Mouse (Mus musculus): ENCODE data around the gene Adtrp. TPM values are rescaled to one million over a fixed set of nuclear protein-coding genes. Genes with fewer than 3 reads are reported as not detected.

The Adtrp gene
- polyA plus RNA-seq, 1 experiment from 2014 or later = not detected

DNA sequence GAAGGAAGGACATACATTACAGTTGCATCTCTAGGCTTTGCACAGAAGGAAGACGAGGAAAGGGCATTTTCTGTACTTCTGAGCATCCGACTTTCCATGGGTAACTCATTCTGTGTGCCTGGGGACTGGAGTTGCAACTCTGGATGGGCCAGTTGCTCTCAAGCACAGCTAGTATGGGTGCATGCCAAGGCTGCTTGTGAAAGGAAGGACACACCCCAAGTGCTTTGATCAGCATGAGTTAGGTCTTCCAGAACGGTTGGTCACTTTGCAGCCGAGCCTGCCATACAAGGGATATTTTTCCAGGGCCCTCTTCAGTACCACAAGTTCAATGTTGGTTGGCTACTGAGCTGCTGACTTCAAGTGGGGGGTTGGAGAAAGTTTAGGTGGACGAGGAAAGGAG, 968 bp downstream of the Adtrp start:
- Histone ChIP-seq H3K36me3 (ENCODE audit: control insufficient read depth, insufficient read depth, low read length) (no peaks in the 10 kb centered on the region), H3K4me3 (ENCODE audit: low read depth, low read length) (no peak overlapping the region), H3K27ac (ENCODE audit: low read depth, low read length) (no peak overlapping the region), H3K4me2 (no peak overlapping the region), H3K9ac (ENCODE audit: low read depth, low read length) (no peak overlapping the region), H3K27me3 (ENCODE audit: control insufficient read depth, insufficient read depth, low read length) (no peaks in the 10 kb centered on the region), H3K4me1 (ENCODE audit: control insufficient read depth, insufficient read depth, low read length) (0 out of 2 replicates have a peak, but pooled peaks cover 2% of the 10 kb centered on the region), H3K9me3 (replicated peaks; ENCODE audit: control insufficient read depth, low read length) (no peaks in the 10 kb centered on the region)
- ATAC-seq (replicated peaks; ENCODE audit: insufficient number of reproducible peaks, low FRiP score, low TSS enrichment) = no peak
- WGBS (ENCODE audit: insufficient replicate concordance) = 75% methylated on average over 5 of the region's 5 CpGs

GRCm38 (mm10) chr13:41845013-41845412, 2.5 kb downstream of the Adtrp start:
- 59% methylated on average over 5 of the region's 5 CpGs for WGBS (ENCODE audit: insufficient replicate concordance)
- Histone ChIP-seq H3K4me3 (ENCODE audit: low read depth, low read length) (no peak overlapping the region), H3K4me1 (ENCODE audit: control insufficient read depth, insufficient read depth, low read length) (0 out of 2 replicates have a peak, but pooled peaks cover 2% of the 10 kb centered on the region), H3K27me3 (ENCODE audit: control insufficient read depth, insufficient read depth, low read length) (no peaks in the 10 kb centered on the region), H3K36me3 (ENCODE audit: control insufficient read depth, insufficient read depth, low read length) (no peaks in the 10 kb centered on the region), H3K9me3 (replicated peaks; ENCODE audit: control insufficient read depth, low read length) (no peaks in the 10 kb centered on the region), H3K27ac (ENCODE audit: low read depth, low read length) (no peak overlapping the region), H3K4me2 (no peak overlapping the region), H3K9ac (ENCODE audit: low read depth, low read length) (no peak overlapping the region)
- ATAC-seq (replicated peaks; ENCODE audit: insufficient number of reproducible peaks, low FRiP score, low TSS enrichment) = no peak

- no peak overlapping the region for H3K4me2 ChIP-seq
- H3K27me3 ChIP-seq (ENCODE audit: control insufficient read depth, insufficient read depth, low read length) = no peaks in the 10 kb centered on the region
- H3K9me3 ChIP-seq (replicated peaks; ENCODE audit: control insufficient read depth, low read length) = no peaks in the 10 kb centered on the region
- WGBS (ENCODE audit: insufficient replicate concordance) = 81% methylated on average over 4 of the region's 4 CpGs
- no peak overlapping the region for H3K4me3 ChIP-seq (ENCODE audit: low read depth, low read length)
- ATAC-seq (replicated peaks; ENCODE audit: insufficient number of reproducible peaks, low FRiP score, low TSS enrichment) = no peak
- no peaks in the 10 kb centered on the region for H3K36me3 ChIP-seq (ENCODE audit: control insufficient read depth, insufficient read depth, low read length)
- H3K27ac ChIP-seq (ENCODE audit: low read depth, low read length) = no peak overlapping the region
- H3K9ac ChIP-seq (ENCODE audit: low read depth, low read length) = no peak overlapping the region
- H3K4me1 ChIP-seq (ENCODE audit: control insufficient read depth, insufficient read depth, low read length) = 0 out of 2 replicates have a peak, but pooled peaks cover 2% of the 10 kb centered on the region
Measured at GRCm38 (mm10) chr13:41844071-41844470, 3.4 kb downstream of the Adtrp start.

GRCm38 (mm10) chr13:41833614-41834139, 13.8 kb downstream of the Adtrp start:
- no peak overlapping the region for H3K27ac ChIP-seq (ENCODE audit: low read depth, low read length)
- H3K4me1 ChIP-seq (ENCODE audit: control insufficient read depth, insufficient read depth, low read length) = no peaks in the 10 kb centered on the region
- H3K9ac ChIP-seq (ENCODE audit: low read depth, low read length) = no peak overlapping the region
- H3K4me2 ChIP-seq = no peak overlapping the region
- H3K36me3 ChIP-seq (ENCODE audit: control insufficient read depth, insufficient read depth, low read length) = no peaks in the 10 kb centered on the region
- H3K9me3 ChIP-seq (replicated peaks; ENCODE audit: control insufficient read depth, low read length) = no peaks in the 10 kb centered on the region
- 82% methylated on average over 8 of the region's 8 CpGs for WGBS (ENCODE audit: insufficient replicate concordance)
- no peak overlapping the region for H3K4me3 ChIP-seq (ENCODE audit: low read depth, low read length)
- no peak for ATAC-seq (replicated peaks; ENCODE audit: insufficient number of reproducible peaks, low FRiP score, low TSS enrichment)
- H3K27me3 ChIP-seq (ENCODE audit: control insufficient read depth, insufficient read depth, low read length) = no peaks in the 10 kb centered on the region

DNA sequence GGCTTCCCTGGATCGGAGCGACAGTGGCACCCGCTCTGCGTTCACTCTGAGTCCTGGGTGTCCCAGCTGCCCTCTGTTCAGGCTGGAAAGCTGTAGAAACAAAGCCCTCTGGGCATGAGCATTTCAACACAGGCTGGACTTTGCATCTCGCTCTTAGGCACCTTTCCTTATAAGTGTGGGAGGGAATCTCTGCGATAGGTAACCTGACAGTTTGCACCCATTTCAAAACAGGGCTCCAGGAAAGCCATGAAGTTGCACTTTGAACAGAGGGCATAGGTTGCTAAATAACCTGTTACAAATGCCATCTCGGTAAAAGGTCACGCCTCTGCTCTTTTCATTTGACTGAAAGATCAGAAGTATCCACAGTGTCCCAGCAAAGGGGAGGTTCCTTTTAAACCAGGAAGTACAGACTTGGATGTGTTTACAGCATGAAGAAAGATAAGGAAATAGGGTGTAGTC, 19.2 kb downstream of the Adtrp start:
- no peak for ATAC-seq (replicated peaks; ENCODE audit: insufficient number of reproducible peaks, low FRiP score, low TSS enrichment)
- H3K27me3 ChIP-seq (ENCODE audit: control insufficient read depth, insufficient read depth, low read length) = no peaks in the 10 kb centered on the region
- WGBS (ENCODE audit: insufficient replicate concordance) = 81% methylated on average over 8 of the region's 8 CpGs
- no peak overlapping the region for H3K27ac ChIP-seq (ENCODE audit: low read depth, low read length)
- H3K9me3 ChIP-seq (replicated peaks; ENCODE audit: control insufficient read depth, low read length) = no peaks in the 10 kb centered on the region
- no peaks in the 10 kb centered on the region for H3K36me3 ChIP-seq (ENCODE audit: control insufficient read depth, insufficient read depth, low read length)
- no peak overlapping the region for H3K4me3 ChIP-seq (ENCODE audit: low read depth, low read length)
- no peak overlapping the region for H3K4me2 ChIP-seq
- H3K9ac ChIP-seq (ENCODE audit: low read depth, low read length) = no peak overlapping the region
- no peaks in the 10 kb centered on the region for H3K4me1 ChIP-seq (ENCODE audit: control insufficient read depth, insufficient read depth, low read length)

DNA sequence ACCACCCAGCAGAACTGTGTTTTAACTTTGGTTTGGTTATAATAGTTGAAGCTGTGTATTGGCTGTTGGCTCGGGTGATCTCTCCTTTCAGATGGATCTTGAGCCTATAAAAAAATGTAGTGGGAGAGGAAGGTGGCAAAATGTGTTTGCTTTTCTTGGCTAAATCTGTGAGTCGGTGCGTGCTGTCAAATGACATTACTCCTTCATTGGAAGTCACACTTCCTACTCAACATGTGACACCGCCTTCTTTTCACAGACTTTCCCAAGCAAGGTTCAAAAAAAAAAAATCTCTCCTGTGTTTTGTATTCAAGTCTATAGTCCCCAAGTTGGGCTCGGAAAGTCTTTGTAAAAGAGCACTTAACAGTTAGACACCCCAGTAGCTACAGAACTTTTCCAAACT, 19.9 kb downstream of the Adtrp start:
- no peak overlapping the region for H3K4me2 ChIP-seq
- no peaks in the 10 kb centered on the region for H3K4me1 ChIP-seq (ENCODE audit: control insufficient read depth, insufficient read depth, low read length)
- no peaks in the 10 kb centered on the region for H3K36me3 ChIP-seq (ENCODE audit: control insufficient read depth, insufficient read depth, low read length)
- ATAC-seq (replicated peaks; ENCODE audit: insufficient number of reproducible peaks, low FRiP score, low TSS enrichment) = no peak
- H3K27ac ChIP-seq (ENCODE audit: low read depth, low read length) = no peak overlapping the region
- WGBS (ENCODE audit: insufficient replicate concordance) = 79% methylated on average over 5 of the region's 5 CpGs
- H3K9ac ChIP-seq (ENCODE audit: low read depth, low read length) = no peak overlapping the region
- no peak overlapping the region for H3K4me3 ChIP-seq (ENCODE audit: low read depth, low read length)
- H3K9me3 ChIP-seq (replicated peaks; ENCODE audit: control insufficient read depth, low read length) = no peaks in the 10 kb centered on the region
- H3K27me3 ChIP-seq (ENCODE audit: control insufficient read depth, insufficient read depth, low read length) = no peaks in the 10 kb centered on the region

GRCm38 (mm10) chr13:41825379-41825966, 22.0 kb downstream of the Adtrp start:
- no peak overlapping the region for H3K9ac ChIP-seq (ENCODE audit: low read depth, low read length)
- no peak overlapping the region for H3K4me2 ChIP-seq
- H3K27me3 ChIP-seq (ENCODE audit: control insufficient read depth, insufficient read depth, low read length) = no peaks in the 10 kb centered on the region
- ATAC-seq (replicated peaks; ENCODE audit: insufficient number of reproducible peaks, low FRiP score, low TSS enrichment) = no peak
- no peaks in the 10 kb centered on the region for H3K36me3 ChIP-seq (ENCODE audit: control insufficient read depth, insufficient read depth, low read length)
- no peak overlapping the region for H3K27ac ChIP-seq (ENCODE audit: low read depth, low read length)
- no peak overlapping the region for H3K4me3 ChIP-seq (ENCODE audit: low read depth, low read length)
- H3K9me3 ChIP-seq (replicated peaks; ENCODE audit: control insufficient read depth, low read length) = no peaks in the 10 kb centered on the region
- 71% methylated on average over 11 of the region's 11 CpGs for WGBS (ENCODE audit: insufficient replicate concordance)
- no peaks in the 10 kb centered on the region for H3K4me1 ChIP-seq (ENCODE audit: control insufficient read depth, insufficient read depth, low read length)

DNA sequence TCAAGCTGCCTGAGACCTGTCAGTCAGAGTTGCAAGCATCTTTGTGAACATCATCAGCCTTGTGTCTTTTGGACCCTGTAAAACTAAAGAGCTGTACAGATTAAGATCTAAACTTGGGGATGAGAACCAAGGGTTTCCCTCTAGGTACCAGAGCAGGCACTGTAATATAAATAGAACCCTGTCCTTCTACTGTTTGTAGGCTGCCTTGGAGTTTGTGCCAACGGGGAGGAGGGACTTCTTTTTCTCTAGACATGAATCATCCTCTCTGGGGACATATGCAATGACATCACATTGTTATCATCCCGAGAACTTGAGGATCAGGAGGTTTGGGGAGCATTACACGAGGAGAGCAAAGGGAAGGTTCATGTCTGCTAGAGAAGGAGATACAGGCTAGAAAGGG, 24.4 kb downstream of the Adtrp start:
- Histone ChIP-seq H3K4me2 (no peak overlapping the region), H3K27ac (ENCODE audit: low read depth, low read length) (no peak overlapping the region), H3K27me3 (ENCODE audit: control insufficient read depth, insufficient read depth, low read length) (no peaks in the 10 kb centered on the region), H3K4me1 (ENCODE audit: control insufficient read depth, insufficient read depth, low read length) (no peaks in the 10 kb centered on the region), H3K9me3 (replicated peaks; ENCODE audit: control insufficient read depth, low read length) (no peaks in the 10 kb centered on the region), H3K9ac (ENCODE audit: low read depth, low read length) (no peak overlapping the region), H3K4me3 (ENCODE audit: low read depth, low read length) (no peak overlapping the region), H3K36me3 (ENCODE audit: control insufficient read depth, insufficient read depth, low read length) (no peaks in the 10 kb centered on the region)
- ATAC-seq (replicated peaks; ENCODE audit: insufficient number of reproducible peaks, low FRiP score, low TSS enrichment) = no peak
- 55% methylated on average over 3 of the region's 3 CpGs for WGBS (ENCODE audit: insufficient replicate concordance)

GRCm38 (mm10) chr13:41822617-41823016, 24.9 kb downstream of the Adtrp start:
- no peak overlapping the region for H3K27ac ChIP-seq (ENCODE audit: low read depth, low read length)
- H3K4me3 ChIP-seq (ENCODE audit: low read depth, low read length) = no peak overlapping the region
- 37% methylated on average over 2 of the region's 2 CpGs for WGBS (ENCODE audit: insufficient replicate concordance)

More at GRCm38 (mm10) chr13:41822617-41823016, 24.9 kb downstream of the Adtrp start:
- Histone ChIP-seq H3K9me3 (replicated peaks; ENCODE audit: control insufficient read depth, low read length) (no peaks in the 10 kb centered on the region), H3K4me1 (ENCODE audit: control insufficient read depth, insufficient read depth, low read length) (no peaks in the 10 kb centered on the region), H3K4me2 (no peak overlapping the region), H3K9ac (ENCODE audit: low read depth, low read length) (no peak overlapping the region), H3K27me3 (ENCODE audit: control insufficient read depth, insufficient read depth, low read length) (no peaks in the 10 kb centered on the region), H3K36me3 (ENCODE audit: control insufficient read depth, insufficient read depth, low read length) (no peaks in the 10 kb centered on the region)
- no peak for ATAC-seq (replicated peaks; ENCODE audit: insufficient number of reproducible peaks, low FRiP score, low TSS enrichment)

Measured in heart, embryonic 11.5 days (tissue).